In genomic region chr8:126827681-126828383, GRCm38 (mm10) we compare ENCODE assay signal across 8 mouse cellular contexts.
DNase-seq lines count a peak whose midpoint lies in the region; ATAC-seq and TF ChIP-seq lines count a peak whose summit lies in the region.

No protein-coding gene starts in this region.

- 14% methylated on average over 6 of the region's 6 CpGs for WGBS in bone marrow, adult 2 months
- WGBS in hindbrain, embryonic 14.5 days = 69% methylated on average over 6 of the region's 6 CpGs
- WGBS in liver, embryonic 11.5 days = 53% methylated on average over 6 of the region's 6 CpGs

- no peak for ATAC-seq in hindbrain, embryonic 14.5 days (ENCODE audit: low FRiP score)
- ATAC-seq in liver, embryonic 11.5 days (replicated peaks; ENCODE audit: low FRiP score) = no peak

- H3K27me3 ChIP-seq in hindbrain, embryonic 14.5 days (ENCODE audit: control insufficient read depth, insufficient read depth, low read length) = no peaks in the 10 kb centered on the region
- no peaks in the 10 kb centered on the region for H3K27me3 ChIP-seq in liver, embryonic 11.5 days (replicated peaks; ENCODE audit: control insufficient read depth, insufficient read depth, low read length)

- TF ChIP-seq POLR2A in bone marrow, adult 2 months (IDR thresholded peaks at IDR 0.05; ENCODE audit: borderline replicate concordance, control insufficient read depth, low read depth, low read length) = no peak

- no peak for TF ChIP-seq CTCF in bone marrow, adult 2 months (IDR thresholded peaks at IDR 0.05; ENCODE audit: control insufficient read depth, insufficient read depth, low read length)

- DNase-seq in A20 (ENCODE audit: low read depth, low spot score) = peak; percentile 51
- no peak for DNase-seq in hindbrain, embryonic 14.5 days (ENCODE audit: low spot score)
- DNase-seq in liver, embryonic 11.5 days (ENCODE audit: low spot score) = no peak
- DNase-seq in naive thymus-derived CD4-positive, alpha-beta T cell, adult 2 months (ENCODE audit: low read depth) = peak; percentile 48
- no peak for DNase-seq in cerebellum, postnatal 14 days
- DNase-seq in right cerebral cortex, adult 2 months (ENCODE audit: low spot score in 2 of 2) = no peak
- no peak for DNase-seq in layer of hippocampus, postnatal 10 days (ENCODE audit: low spot score in 2 of 2)

- no peak overlapping the region for H3K9ac ChIP-seq in hindbrain, embryonic 14.5 days
- no peak overlapping the region; the same call in 1 of the 2 replicates for H3K9ac ChIP-seq in liver, embryonic 11.5 days (ENCODE audit: low read depth, low read length)

- no peaks in the 10 kb centered on the region for H3K36me3 ChIP-seq in hindbrain, embryonic 14.5 days (replicated peaks; ENCODE audit: control insufficient read depth, insufficient read depth)
- no peaks in the 10 kb centered on the region for H3K36me3 ChIP-seq in liver, embryonic 11.5 days (ENCODE audit: control insufficient read depth, insufficient read depth, low read length)

- no peak overlapping the region for H3K4me2 ChIP-seq in hindbrain, embryonic 14.5 days (replicated peaks)
- H3K4me2 ChIP-seq in liver, embryonic 11.5 days = no peak overlapping the region

- H3K27ac ChIP-seq in bone marrow, adult 2 months (ENCODE audit: control insufficient read depth, insufficient read depth, low read depth, low read length, poor library complexity) = peak overlapping the region; percentile 81
- H3K27ac ChIP-seq in hindbrain, embryonic 14.5 days = peak overlapping the region; percentile 91
- H3K27ac ChIP-seq in liver, embryonic 11.5 days (ENCODE audit: low read depth, low read length) = peak overlapping the region; percentile 93

- peaks cover 22% of the 10 kb centered on the region for H3K4me1 ChIP-seq in bone marrow, adult 2 months (ENCODE audit: control insufficient read depth, insufficient read depth, low read length)
- peaks cover 28% of the 10 kb centered on the region for H3K4me1 ChIP-seq in hindbrain, embryonic 14.5 days (replicated peaks; ENCODE audit: control insufficient read depth, insufficient read depth, low read length)
- peaks cover 66% of the 10 kb centered on the region for H3K4me1 ChIP-seq in liver, embryonic 11.5 days (replicated peaks; ENCODE audit: control insufficient read depth, insufficient read depth, low read length)

- H3K9me3 ChIP-seq in hindbrain, embryonic 14.5 days (ENCODE audit: control insufficient read depth, low read length) = no peaks in the 10 kb centered on the region
- H3K9me3 ChIP-seq in liver, embryonic 11.5 days (ENCODE audit: control insufficient read depth, low read length) = no peaks in the 10 kb centered on the region

- H3K4me3 ChIP-seq in bone marrow, adult 2 months (replicated peaks; ENCODE audit: control insufficient read depth, low read depth, low read length) = no peak overlapping the region
- H3K4me3 ChIP-seq in hindbrain, embryonic 14.5 days (replicated peaks; ENCODE audit: low read length) = no peak overlapping the region
- H3K4me3 ChIP-seq in liver, embryonic 11.5 days (ENCODE audit: low read depth, low read length) = no peak overlapping the region

Comparison
In these comparisons a context has a peak if more than half of its experiments do, and no peak if none do; other contexts are left out.
1. DNase-seq: peak in A20 (single experiment) and naive thymus-derived CD4-positive, alpha-beta T cell, adult 2 months (single experiment); none in hindbrain, embryonic 14.5 days (single experiment), liver, embryonic 11.5 days (single experiment), cerebellum, postnatal 14 days (0 of 2), right cerebral cortex, adult 2 months (0 of 2) and layer of hippocampus, postnatal 10 days (0 of 2).
2. Peak in every context shown above with its lines, with median percentiles within 50 percentile points of each other: H3K27ac ChIP-seq.